Mouse (Mus musculus) kidney, embryonic 15.5 days (tissue): Measurements from ENCODE around the gene E330009J07Rik. TPM values are rescaled to one million over a fixed set of nuclear protein-coding genes. Genes with fewer than 3 reads are reported as not detected.

ENCODE experiments used
- ATAC-seq: fragments of 200-750 bp; cut with Nextera tagmentation; replicated peaks from 2 replicates; pipeline ENCODE4 v1.8.0; 2017; ENCODE audit warnings: moderate TSS enrichment; ENCODE audit not compliant: low FRiP score
- H3K27ac ChIP-seq: fragments of 300-500 bp; sonication (generic); 2 replicates; pipeline ENCODE4 v1.5.1; 2015; ENCODE audit warnings: mild to moderate bottlenecking, inconsistent platforms
- H3K27me3 ChIP-seq: fragments of 300-500 bp; sonication (generic); 2 replicates; pipeline ENCODE4 v1.6.1; 2015; ENCODE audit warnings: inconsistent platforms
- H3K36me3 ChIP-seq: fragments of 300-500 bp; sonication (generic); 2 replicates; pipeline ENCODE4 v1.6.1; 2015; ENCODE audit warnings: inconsistent platforms
- H3K4me1 ChIP-seq: fragments of 300-500 bp; sonication (generic); 2 replicates; pipeline ENCODE4 v1.6.1; 2015; ENCODE audit warnings: inconsistent platforms
- H3K4me2 ChIP-seq: fragments of 300-500 bp; sonication (generic); 2 replicates; pipeline ENCODE4 v1.6.1; 2015; ENCODE audit warnings: moderate library complexity, mild to moderate bottlenecking, inconsistent platforms
- H3K4me3 ChIP-seq: fragments of 300-500 bp; sonication (generic); replicated peaks from 2 replicates; pipeline ENCODE4 v1.5.1; 2015; ENCODE audit warnings: mild to moderate bottlenecking, inconsistent platforms
- H3K9ac ChIP-seq: fragments of 300-500 bp; sonication (generic); 2 replicates; pipeline ENCODE4 v1.6.1; 2015; ENCODE audit warnings: mild to moderate bottlenecking, inconsistent platforms
- H3K9me3 ChIP-seq: fragments of 300-500 bp; sonication (generic); replicated peaks from 2 replicates; pipeline ENCODE4 v1.6.1; 2016; ENCODE audit warnings: inconsistent platforms
- WGBS: fragments of 180-500 bp; shearing (Covaris S2); methylation state at CpG from one replicate; pipeline ENCODE4 v1.1.7; 2015; ENCODE audit warnings: mixed read lengths; 5-methylcytosine and 5-hydroxymethylcytosine counted together
- polyA plus RNA-seq: library from polyadenylated mRNA; unstranded; fragments of >200 nt; fragmentation: Nextera tagmentation; extraction: Ambion mirVana; gene quantifications from 2 replicates; pipeline ENCODE4 v1.2.1, GENCODE M21; 2015

The E330009J07Rik gene
- polyA plus RNA-seq, 1 experiment from 2014 or later = 14.8 TPM

- Histone ChIP-seq H3K36me3 (peaks cover 61% of the 10 kb centered on the region), H3K27ac (no peak overlapping the region), H3K4me3 (no peak overlapping the region), H3K9ac (no peak overlapping the region), H3K4me1 (no peaks in the 10 kb centered on the region), H3K4me2 (no peak overlapping the region), H3K9me3 (no peaks in the 10 kb centered on the region), H3K27me3 (no peaks in the 10 kb centered on the region)
- peak; percentile 83 for ATAC-seq
- 45% methylated on average over 3 of the region's 3 CpGs for WGBS
Observed at GRCm38 (mm10) chr6:40393213-40393612, 42.7 kb downstream of the E330009J07Rik start.

DNA sequence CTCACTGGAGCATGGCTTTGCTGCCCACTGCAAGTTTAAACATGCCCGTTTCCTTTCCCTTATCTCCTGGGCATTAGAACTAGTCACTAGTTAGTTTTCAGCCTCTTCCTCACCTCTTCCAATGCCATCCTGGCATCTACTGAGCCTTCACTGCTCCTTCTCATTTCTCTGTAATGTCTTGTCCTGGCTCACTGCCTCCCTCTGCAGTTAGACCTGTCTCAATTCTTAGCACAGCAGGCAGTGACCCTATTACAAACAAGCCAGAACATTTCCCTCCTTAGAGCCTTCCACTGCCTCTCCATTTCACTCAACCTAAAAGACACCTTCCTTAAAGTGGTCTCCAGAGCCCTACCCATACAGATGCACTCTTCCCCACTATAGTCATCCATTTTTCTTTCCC is 45.0 kb downstream of the E330009J07Rik start:
- no peak for ATAC-seq
- H3K9me3 ChIP-seq = no peaks in the 10 kb centered on the region
- no peak overlapping the region for H3K4me2 ChIP-seq
- H3K27ac ChIP-seq = no peak overlapping the region
- no peak overlapping the region for H3K9ac ChIP-seq
- no peak overlapping the region for H3K4me3 ChIP-seq
- no peaks in the 10 kb centered on the region for H3K27me3 ChIP-seq
- no peaks in the 10 kb centered on the region for H3K4me1 ChIP-seq
- WGBS = 88% methylated on average over 1 of the region's 1 CpGs
- H3K36me3 ChIP-seq = peaks cover 65% of the 10 kb centered on the region

GRCm38 (mm10) chr6:40388660-40389059 is 47.3 kb downstream of the E330009J07Rik start:
- ATAC-seq = no peak
- no peak overlapping the region for H3K4me3 ChIP-seq
- no peak overlapping the region for H3K9ac ChIP-seq
- H3K4me2 ChIP-seq = no peak overlapping the region
- WGBS = 85% methylated on average over 4 of the region's 4 CpGs
- H3K36me3 ChIP-seq = peaks cover 59% of the 10 kb centered on the region
- no peaks in the 10 kb centered on the region for H3K27me3 ChIP-seq
- no peaks in the 10 kb centered on the region for H3K4me1 ChIP-seq
- no peaks in the 10 kb centered on the region for H3K9me3 ChIP-seq
- no peak overlapping the region for H3K27ac ChIP-seq

- WGBS = 65% methylated on average over 3 of the region's 3 CpGs
Observed at GRCm38 (mm10) chr6:40385682-40386081, 50.3 kb downstream of the E330009J07Rik start.

DNA sequence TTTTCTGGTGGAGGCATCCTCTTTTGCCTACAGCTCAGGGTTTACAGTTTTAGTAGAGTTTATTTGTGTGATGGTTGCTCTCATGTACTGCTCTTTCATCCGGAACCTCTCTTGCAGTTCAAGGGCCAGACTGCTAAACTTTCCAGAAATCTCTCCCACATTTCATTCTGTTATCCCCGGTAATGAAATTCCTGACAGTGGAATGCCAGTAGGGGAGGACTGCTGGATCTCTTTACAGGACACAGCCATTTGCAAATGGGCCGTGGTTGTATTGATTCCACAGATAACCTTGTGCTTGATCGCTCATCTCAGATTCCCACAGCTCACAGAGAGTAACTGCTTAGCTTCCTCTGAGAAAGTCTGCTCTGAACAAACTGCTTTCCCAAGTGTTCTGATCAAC is 54.0 kb downstream of the E330009J07Rik start:
- no peak overlapping the region for H3K4me3 ChIP-seq
- no peaks in the 10 kb centered on the region for H3K4me1 ChIP-seq
- peak; percentile 25; the same call in 1 of the 2 replicates for ATAC-seq
- no peak overlapping the region for H3K9ac ChIP-seq
- peaks cover 25% of the 10 kb centered on the region for H3K36me3 ChIP-seq
- H3K27me3 ChIP-seq = no peaks in the 10 kb centered on the region
- 48% methylated on average over 4 of the region's 4 CpGs for WGBS
- H3K9me3 ChIP-seq = no peaks in the 10 kb centered on the region
- no peak overlapping the region for H3K4me2 ChIP-seq
- no peak overlapping the region for H3K27ac ChIP-seq

More at GRCm38 (mm10) chr6:40385682-40386081, 50.3 kb downstream of the E330009J07Rik start:
- Histone ChIP-seq H3K4me3 (no peak overlapping the region), H3K27me3 (no peaks in the 10 kb centered on the region), H3K9me3 (no peaks in the 10 kb centered on the region), H3K36me3 (peaks cover 39% of the 10 kb centered on the region), H3K4me2 (no peak overlapping the region), H3K27ac (no peak overlapping the region), H3K4me1 (no peaks in the 10 kb centered on the region), H3K9ac (no peak overlapping the region)
- no peak for ATAC-seq

DNA sequence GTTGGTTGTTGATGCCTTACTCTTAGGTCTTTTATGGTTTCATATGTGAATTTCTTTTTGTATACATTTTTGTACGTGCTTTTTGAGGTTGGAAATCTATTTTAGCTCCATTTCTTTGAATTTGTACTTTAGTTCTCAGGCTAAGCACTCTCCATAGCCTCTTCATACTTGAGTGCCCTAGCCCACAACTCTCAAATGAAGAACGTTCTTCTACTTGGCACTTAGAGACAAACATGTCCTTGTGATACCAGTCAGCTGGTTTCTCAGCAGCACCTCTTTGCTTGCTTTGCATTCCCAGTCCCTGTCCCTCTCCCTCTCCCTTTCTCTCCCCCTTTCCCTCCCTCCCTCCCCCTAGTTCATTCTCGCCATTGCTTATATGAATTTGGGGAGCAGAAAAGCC is 55.8 kb downstream of the E330009J07Rik start:
- Histone ChIP-seq H3K27me3 (no peaks in the 10 kb centered on the region), H3K4me1 (no peaks in the 10 kb centered on the region), H3K4me2 (no peak overlapping the region), H3K9me3 (no peaks in the 10 kb centered on the region), H3K36me3 (peaks cover 21% of the 10 kb centered on the region; the same call in 1 of the 2 replicates), H3K9ac (no peak overlapping the region), H3K4me3 (no peak overlapping the region), H3K27ac (no peak overlapping the region)
- ATAC-seq = no peak
- 80% methylated on average over 3 of the region's 3 CpGs for whole genome bisulfite sequencing

DNA sequence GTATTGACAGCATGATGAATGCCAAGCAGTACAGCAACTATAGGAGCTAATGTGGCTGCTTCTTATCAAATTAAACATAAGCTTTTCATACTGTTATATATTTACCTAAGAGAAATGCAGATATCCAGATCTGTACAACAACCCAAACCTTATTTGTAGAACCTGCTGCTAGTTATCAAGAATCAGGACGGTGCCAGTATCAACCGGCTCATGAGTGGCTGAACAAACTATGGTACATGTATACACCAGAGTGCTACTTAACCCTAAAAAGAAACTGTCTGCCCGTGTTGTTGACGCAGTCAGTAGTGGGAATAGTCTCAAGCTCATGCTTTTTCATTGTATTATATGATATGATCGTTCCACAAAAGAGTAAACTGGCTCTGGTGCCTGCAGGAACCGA is 64.9 kb downstream of the E330009J07Rik start:
- H3K4me2 ChIP-seq = no peak overlapping the region
- no peak overlapping the region for H3K9ac ChIP-seq
- no peak for ATAC-seq
- H3K27ac ChIP-seq = no peak overlapping the region
- H3K36me3 ChIP-seq = peaks cover 38% of the 10 kb centered on the region
- H3K9me3 ChIP-seq = no peaks in the 10 kb centered on the region
- no peaks in the 10 kb centered on the region for H3K27me3 ChIP-seq
- 95% methylated on average over 6 of the region's 6 CpGs for WGBS
- H3K4me1 ChIP-seq = no peaks in the 10 kb centered on the region
- no peak overlapping the region for H3K4me3 ChIP-seq

GRCm38 (mm10) chr6:40353360-40353759 is 82.6 kb downstream of the E330009J07Rik start:
- Histone ChIP-seq H3K36me3 (peaks cover 40% of the 10 kb centered on the region; the same call in 1 of the 2 replicates), H3K4me2 (no peak overlapping the region), H3K4me1 (no peaks in the 10 kb centered on the region), H3K4me3 (no peak overlapping the region), H3K9ac (no peak overlapping the region), H3K27me3 (no peaks in the 10 kb centered on the region), H3K9me3 (no peaks in the 10 kb centered on the region), H3K27ac (no peak overlapping the region)
- no peak for ATAC-seq
- 91% methylated on average over 7 of the region's 7 CpGs for WGBS

Other genes with a start within 250 kb of the E330009J07Rik start
- gene Agk, start 111.0 kb downstream of the E330009J07Rik start, polyA plus RNA-seq = 44.8 and 46.8 TPM in 2 replicates
- gene Wee2, start 3.0 kb upstream of the E330009J07Rik start, polyA plus RNA-seq = 0.06 TPM in 1 of 2 replicates, not detected in the other
- gene Ssbp1, start 35.2 kb upstream of the E330009J07Rik start, polyA plus RNA-seq = 171 and 178 TPM in 2 replicates
- gene Tas2r137, start 55.1 kb upstream of the E330009J07Rik start, polyA plus RNA-seq = not detected in 2 replicates
- gene Tas2r108, start 57.4 kb upstream of the E330009J07Rik start, polyA plus RNA-seq = not detected in 2 replicates
- gene Prss37, start 83.4 kb upstream of the E330009J07Rik start, polyA plus RNA-seq = not detected in 2 replicates
- gene Olfr461, start 118.9 kb upstream of the E330009J07Rik start, polyA plus RNA-seq = 0.06 TPM in 1 of 2 replicates, not detected in the other
- gene Olfr460, start 133.4 kb upstream of the E330009J07Rik start, polyA plus RNA-seq = not detected in 2 replicates
- 0.84 and 1.1 TPM in 2 replicates for gene Clec5a, start 149.7 kb upstream of the E330009J07Rik start, polyA plus RNA-seq
- not detected in 2 replicates for gene Tas2r138, start 177.2 kb upstream of the E330009J07Rik start, polyA plus RNA-seq
- gene Mgam, start 192.7 kb upstream of the E330009J07Rik start, polyA plus RNA-seq = 0.71 and 1.7 TPM in 2 replicates